Mouse (Mus musculus): ENCODE measurements around the gene Clptm1.

Gene Clptm1

GRCm38 (mm10) chr7:19664955-19665841 is at the start of gene Clptm1:
TSS of gene Clptm1 (minus strand) at chr7:19665033.
- peak; percentile 97 for DNase-seq (ENCODE audit: low spot score)

DNA sequence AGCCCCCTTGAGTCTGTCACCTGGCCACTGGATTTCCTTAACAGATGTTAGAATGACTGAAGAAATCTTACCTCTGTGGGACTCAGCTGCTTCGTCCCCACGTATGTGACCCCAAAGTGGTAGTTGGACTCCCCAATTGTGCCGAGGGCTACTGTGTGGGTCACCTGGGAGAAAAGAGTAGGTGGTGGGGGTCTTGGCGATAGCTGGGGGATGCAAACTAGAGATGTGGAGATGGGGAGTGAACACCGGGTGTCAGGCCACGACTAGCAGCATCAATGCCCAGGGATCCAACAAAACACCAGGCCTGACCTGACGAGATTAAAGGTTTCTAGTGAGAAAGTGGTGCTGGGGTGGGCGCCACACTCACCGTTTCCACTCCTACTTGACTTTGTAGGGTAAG is 48.8 kb upstream of the Clptm1 start:
- DNase-seq (ENCODE audit: low spot score), result no peak

GRCm38 (mm10) chr7:19713196-19713595 is 48.4 kb upstream of the Clptm1 start:
- no peak for DNase-seq (ENCODE audit: low spot score)

- DNase-seq (ENCODE audit: low spot score), result no peak
These were observed 47.6 kb upstream of the Clptm1 start for GRCm38 (mm10) chr7:19712414-19712813.

DNA sequence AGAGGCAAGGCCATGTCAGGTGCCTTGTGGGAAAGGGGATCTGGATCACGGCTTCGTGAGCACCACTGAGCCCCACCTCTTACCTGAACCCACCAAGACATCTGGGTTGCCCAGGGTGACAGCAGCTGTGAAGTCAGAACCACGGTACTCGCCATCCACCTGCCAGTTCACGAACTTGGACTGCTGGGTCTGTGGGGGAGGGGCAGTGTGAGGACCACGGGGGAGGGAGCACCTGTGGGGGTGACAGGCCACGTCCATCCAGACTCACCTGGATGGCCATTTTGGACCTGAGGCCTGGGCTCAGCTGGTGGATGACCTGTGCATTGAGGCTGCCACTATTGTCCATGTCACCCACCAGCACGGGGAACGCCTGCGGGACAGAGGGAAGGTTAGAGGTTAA is 45.8 kb upstream of the Clptm1 start:
- DNase-seq (ENCODE audit: low spot score), result no peak

DNA sequence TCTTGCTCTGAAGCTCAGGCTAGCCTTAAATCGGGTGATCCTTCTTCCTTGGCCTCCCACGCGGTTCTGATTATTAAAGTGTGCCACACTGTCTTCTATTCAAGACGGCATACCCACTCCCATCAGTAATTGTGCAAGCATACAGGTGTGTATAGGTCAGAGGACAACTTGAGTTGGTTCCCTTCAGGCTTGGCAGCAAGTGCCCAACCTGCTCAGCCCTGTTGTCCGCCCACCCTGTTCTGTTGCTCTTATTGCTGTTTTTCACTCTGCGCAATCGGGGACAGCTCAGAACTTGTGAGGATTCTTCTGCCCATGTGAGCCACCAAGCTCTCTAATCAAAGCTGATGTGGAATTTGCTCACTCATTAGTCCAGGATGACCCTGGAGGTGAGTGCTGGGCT is 40.4 kb upstream of the Clptm1 start:
- no peak for DNase-seq (ENCODE audit: low spot score)

DNA sequence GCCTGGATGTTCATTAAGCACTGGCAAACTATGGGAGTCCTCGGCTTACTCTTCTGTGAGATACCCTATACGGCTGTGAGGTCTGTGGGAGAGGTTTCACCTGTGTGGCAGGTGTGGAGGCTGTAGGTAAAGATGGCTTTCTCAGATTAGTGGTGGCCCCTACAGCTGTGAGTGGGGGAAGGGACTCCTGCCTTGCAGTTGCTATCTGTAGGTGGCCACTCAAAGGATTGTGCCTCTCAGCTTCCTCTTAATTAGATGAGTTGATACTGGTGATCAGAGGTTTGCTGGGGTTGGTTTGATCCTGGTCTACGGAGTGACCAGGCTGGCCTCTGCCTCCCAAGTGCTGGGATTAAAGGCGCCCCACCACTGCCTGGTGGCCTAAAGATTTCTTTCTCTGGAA is 39.6 kb upstream of the Clptm1 start:
- DNase-seq (ENCODE audit: low spot score), result no peak

DNA sequence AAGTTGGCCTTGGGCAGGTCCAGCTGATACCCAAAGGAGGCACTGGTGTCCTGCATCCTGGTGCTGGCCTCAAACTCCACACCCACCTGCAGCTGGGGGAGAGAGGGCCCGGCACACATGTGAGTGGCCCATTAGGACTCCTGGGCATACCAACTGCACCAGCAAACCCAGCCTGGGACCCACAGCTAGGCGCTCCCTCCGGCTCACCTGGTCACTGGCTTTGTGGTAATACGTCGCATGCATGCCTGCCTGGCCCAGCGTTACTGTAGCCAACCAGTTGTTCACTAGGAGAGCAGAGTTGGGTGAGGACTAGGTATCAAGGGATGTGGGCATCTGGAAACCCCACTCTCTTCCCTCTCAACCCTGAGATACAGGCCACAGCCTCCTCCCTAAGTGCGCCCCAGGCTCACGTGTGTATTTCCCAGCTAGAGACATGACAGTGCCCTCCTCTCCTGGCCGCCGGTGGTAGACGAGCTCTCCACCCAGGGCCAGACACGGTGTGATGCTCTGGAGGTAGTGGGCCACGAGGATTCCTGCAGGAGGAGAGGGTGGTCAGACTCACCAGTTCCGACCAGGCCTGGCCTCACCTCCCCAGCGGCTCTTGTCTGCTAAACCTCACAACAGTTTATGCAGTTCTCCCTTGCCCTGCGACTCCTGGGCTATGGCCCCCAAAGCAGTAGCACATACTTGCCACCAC is 38.2 kb upstream of the Clptm1 start:
- DNase-seq (ENCODE audit: low spot score), result no peak

DNA sequence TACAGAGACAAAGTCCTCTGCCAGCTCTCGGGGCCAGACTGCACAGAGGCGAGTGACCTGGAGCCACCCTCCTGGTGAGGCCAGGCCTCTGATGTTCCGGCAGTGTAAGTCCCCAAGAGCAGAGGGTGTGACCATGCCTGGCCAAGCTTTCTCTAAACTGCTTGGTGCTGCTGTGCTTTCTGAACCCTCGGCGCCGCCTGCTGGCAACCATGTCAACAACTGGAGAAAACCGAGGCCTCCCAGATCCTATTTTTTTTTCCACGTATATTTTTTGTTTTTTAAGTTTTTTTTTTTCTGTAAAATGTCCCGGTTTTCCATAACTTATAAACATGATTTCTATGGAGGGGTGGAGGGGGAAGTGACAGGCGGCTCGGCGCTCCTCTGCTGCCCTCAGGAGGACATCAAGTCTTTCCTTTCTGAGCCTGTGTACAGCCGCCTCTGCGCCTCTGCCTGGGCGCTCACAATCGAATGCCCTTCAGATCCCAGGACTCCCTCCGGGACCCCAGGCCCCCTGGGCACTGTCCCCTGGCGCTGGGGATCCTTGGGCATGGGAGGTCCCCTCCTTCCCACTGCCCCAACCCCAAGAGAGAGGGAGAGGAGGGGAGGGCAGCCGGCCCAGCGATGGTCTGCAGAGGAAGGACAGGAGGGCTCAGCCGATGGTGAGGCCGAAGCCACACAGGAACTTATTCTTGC is 36.4 kb upstream of the Clptm1 start:
- peak; percentile 81 for DNase-seq (ENCODE audit: low spot score)

- DNase-seq (ENCODE audit: low spot score), result no peak
These were observed 35.7 kb upstream of the Clptm1 start for GRCm38 (mm10) chr7:19700299-19701068.

DNA sequence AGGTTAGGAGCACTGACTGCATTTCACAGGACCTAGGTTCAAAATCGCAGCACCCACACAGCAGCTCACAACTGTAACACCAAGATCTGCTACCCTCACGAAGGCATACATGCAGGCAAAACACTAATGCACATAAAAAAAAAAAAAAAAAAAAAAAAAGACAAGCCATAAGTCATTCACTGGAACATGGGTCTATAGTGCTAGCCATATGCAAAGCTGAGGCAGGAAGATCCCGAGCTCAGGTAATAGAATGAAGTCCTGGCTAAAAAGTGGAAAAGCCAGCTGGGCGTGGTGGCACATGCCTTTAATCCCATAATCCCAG is 35.0 kb upstream of the Clptm1 start:
- no peak for DNase-seq (ENCODE audit: low spot score)

DNA sequence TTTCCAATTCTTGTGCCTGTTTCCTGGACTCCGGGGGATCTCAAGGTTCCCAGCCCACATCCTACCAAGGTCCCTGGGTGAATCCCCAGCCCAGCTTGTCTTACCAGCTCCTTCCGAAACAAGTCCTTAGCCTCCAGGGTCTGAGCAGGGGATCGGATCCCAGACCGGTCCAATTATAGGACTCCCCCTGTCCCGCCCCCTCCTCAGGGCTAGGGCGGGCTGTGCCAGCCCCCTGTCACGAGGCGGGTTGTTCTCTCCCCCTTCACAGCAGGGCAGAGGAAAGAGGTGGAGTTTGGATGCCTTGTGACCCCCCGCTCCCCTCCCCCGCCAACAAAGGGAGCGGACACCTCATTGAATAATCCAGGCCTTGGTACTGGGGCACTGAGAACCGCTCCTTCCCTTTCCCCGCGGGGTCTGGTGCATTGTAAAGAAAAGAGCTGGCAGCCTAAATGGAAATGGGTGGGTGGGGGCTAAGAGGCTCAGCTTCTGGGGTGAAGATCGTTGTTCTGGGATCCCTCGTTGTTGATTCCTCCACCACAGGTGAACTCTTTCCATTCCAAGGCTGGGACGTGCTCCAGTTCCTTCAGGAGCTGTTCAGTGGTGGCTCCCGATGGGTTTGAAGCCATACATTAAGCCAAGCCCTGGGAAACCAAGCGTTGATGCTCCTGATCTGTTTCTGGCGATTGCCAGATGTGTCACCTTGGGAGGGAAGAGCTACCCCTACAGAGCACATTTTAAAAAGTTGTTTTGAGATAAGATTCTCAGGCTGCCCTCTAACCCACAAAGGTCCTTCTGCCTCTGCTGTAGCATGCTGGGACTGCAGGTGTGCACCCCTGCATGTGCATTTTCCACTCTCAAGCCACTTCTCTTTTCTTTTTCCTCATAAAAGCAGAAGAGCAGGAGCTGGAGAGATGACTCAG is 34.3 kb upstream of the Clptm1 start, which contains the start of gene Apoe:
Apoe (minus strand) TSS at position 282 of the 920 bp plus-strand sequence.
- DNase-seq (ENCODE audit: low spot score), result peak; percentile 32

DNA sequence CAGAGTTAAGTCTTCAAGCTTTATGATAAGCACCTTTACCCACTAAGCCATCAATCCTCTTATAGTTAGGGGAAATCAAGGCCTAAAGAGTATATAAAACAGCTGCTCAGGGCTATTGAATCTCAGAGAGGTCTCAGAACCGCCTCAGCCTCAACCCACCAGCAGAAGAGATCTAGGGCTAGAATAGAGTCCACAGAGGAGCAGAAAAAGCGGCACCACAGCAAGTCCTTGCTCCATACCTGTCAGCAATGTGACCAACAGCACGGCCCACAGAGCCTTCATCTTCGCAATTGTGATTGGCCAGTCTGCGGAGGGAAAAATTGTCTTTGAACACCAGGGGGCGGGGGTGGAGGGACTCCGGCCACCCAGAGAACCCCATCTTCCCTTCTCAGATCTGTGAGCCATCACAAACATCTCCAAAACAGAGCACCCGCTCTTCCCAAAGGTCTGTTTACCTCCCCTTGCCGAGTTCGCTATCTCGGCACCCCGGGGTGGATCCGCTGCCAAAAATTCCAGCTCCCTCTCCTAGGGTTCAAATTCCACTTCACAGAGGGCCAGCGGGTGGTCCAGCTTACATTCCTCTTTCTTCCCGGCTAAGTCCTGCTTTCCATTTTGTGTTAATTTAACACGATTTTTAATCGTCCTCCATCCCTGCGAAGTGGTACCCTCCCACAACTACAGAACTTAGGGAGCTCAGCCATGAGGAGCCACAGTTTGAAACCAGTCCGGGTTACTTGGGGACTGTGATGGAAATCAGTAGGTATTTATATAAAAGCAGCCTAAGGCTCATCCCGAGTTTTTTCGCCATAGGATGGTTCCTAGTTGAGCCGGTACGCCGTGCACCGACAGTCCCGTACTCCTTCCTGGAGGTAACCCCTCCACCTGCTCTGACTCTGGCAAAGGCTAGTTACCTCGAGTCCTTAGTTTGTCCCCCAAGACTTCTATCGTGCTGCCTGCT is 33.4 kb upstream of the Clptm1 start:
- no peak for DNase-seq (ENCODE audit: low spot score)

DNA sequence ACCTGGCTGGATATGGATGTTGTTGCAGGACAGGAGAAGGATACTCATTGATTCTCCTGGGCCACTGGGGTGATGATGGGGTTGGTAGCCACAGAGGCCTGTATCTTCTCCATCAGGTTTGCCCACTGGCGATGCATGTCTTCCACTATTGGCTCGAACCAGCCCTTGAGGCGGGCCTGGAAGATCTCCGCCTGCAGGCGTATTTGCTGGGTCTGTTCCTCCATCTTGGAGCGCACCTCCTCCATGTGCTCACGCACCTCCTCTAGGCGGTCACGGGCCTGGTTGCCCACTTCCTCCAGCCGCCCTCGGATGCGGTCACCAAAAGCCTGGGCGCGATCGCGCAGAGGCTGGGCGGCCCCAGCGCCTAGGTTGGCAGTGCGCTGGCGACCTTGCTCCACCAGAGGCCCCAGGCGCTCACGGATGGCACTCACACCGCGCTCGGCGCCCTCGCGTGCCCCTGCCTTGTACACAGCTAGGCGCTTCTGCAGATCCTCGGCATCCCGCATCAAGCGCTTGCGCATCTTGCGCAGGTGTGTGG is 31.6 kb upstream of the Clptm1 start:
- no peak for DNase-seq (ENCODE audit: low spot score)

DNA sequence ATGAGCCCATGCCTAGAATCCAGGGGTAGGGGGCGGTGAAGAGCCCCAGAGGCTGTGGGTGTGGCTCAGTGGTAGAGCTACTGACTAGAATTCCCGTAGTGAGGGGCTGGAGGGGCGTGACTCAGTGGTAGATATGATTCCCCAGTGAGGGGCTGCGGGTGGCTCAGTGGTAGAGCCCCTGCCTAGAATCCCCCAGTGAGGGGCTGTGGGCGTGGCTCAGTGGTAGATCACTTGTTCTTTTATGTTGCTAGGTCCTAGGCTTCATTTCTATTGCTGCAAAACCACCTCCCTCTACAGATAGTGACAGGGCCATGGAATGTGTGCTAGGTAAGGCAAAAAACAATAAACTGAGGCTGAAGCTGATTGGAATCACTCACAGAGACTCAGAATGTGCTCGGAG is 31.0 kb upstream of the Clptm1 start:
- DNase-seq (ENCODE audit: low spot score), result no peak

DNA sequence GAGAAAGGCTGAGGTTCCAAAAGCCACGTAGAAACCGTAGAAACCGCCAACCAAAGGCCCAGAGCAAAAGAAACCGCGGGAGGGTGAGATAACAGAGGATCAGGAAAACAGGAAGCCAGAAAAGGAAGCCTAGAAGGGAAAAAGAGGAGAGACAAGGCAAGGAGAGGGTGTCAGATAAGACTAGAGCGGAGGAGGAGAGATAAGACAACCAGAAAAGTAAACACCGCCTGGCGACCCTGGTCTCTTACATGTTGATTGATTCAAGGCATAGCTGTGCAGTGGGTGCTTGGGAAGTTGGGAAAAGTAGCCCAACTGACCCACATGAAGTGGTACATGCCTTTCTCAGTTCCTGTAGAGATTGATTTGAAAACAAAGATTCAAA is 30.4 kb upstream of the Clptm1 start:
- no peak for DNase-seq (ENCODE audit: low spot score)

GRCm38 (mm10) chr7:19694336-19695212 is 29.7 kb upstream of the Clptm1 start:
- no peak for DNase-seq (ENCODE audit: low spot score)

GRCm38 (mm10) chr7:19693421-19693820 is 28.6 kb upstream of the Clptm1 start:
- DNase-seq (ENCODE audit: low spot score), result peak; percentile 65

Measured in lung, postnatal 25 days (tissue).